Mouse (Mus musculus) T-helper 1 cell (primary cell): ENCODE results near the gene 2310046K23Rik.

Experiments used
- in situ Hi-C: fragments of 300-600 bp; cut with MboI, MseI; formaldehyde crosslinking; loops from one replicate; pipeline ENCODE4 v1.15.1; 2025; ENCODE audit warnings: high pct_unique_total_duplicates

2310046K23Rik gene

GRCm38 (mm10) chr3:92534411-92534810, at the start of gene 2310046K23Rik:
2310046K23Rik (minus strand) TSS chr3:92534511.
- in situ Hi-C loops = no loop called here

GRCm38 (mm10) chr3:92583164-92583826, 49.0 kb upstream of the 2310046K23Rik start:
- in situ Hi-C loops = no loop called here

- in situ Hi-C loops = no loop called here
These were observed 45.2 kb upstream of the 2310046K23Rik start for GRCm38 (mm10) chr3:92579508-92579907.

GRCm38 (mm10) chr3:92578652-92579413, 44.5 kb upstream of the 2310046K23Rik start:
- in situ Hi-C loops = no loop called here

- in situ Hi-C loops = no loop called here
These were observed 39.2 kb upstream of the 2310046K23Rik start, which contains the start of gene Ivl for GRCm38 (mm10) chr3:92573449-92574041. Ivl (minus strand) TSS chr3:92573735.

- in situ Hi-C loops = no loop called here
These were observed 38.3 kb upstream of the 2310046K23Rik start for GRCm38 (mm10) chr3:92572514-92573155.

GRCm38 (mm10) chr3:92568752-92569151, 34.4 kb upstream of the 2310046K23Rik start:
- in situ Hi-C loops = no loop called here

- in situ Hi-C loops = no loop called here
These were observed 31.1 kb upstream of the 2310046K23Rik start for GRCm38 (mm10) chr3:92565418-92565817.

- in situ Hi-C loops = no loop called here
These were observed 22.0 kb downstream of the 2310046K23Rik start for GRCm38 (mm10) chr3:92512325-92512724.

- in situ Hi-C loops = no loop called here
These were observed 23.5 kb downstream of the 2310046K23Rik start for GRCm38 (mm10) chr3:92510786-92511185.

- in situ Hi-C loops = no loop called here
These were observed 26.1 kb downstream of the 2310046K23Rik start for GRCm38 (mm10) chr3:92508185-92508584.

GRCm38 (mm10) chr3:92503528-92503927, 30.8 kb downstream of the 2310046K23Rik start:
- in situ Hi-C loops = no loop called here

- in situ Hi-C loops = no loop called here
These were observed 33.9 kb downstream of the 2310046K23Rik start, which contains the start of gene Sprr4 for GRCm38 (mm10) chr3:92500393-92500792. Sprr4 (minus strand) TSS chr3:92500493.

- in situ Hi-C loops = loop anchor here (25.0 kb wide), 1 partner anchor 1972 kb away; no protein-coding TSS in a partner anchor
These were observed 44.0 kb downstream of the 2310046K23Rik start for GRCm38 (mm10) chr3:92490262-92490661.

GRCm38 (mm10) chr3:92486307-92486706, 48.0 kb downstream of the 2310046K23Rik start:
- in situ Hi-C loops = loop anchor here (25.0 kb wide), 1 partner anchor 1976 kb away; no protein-coding TSS in a partner anchor

GRCm38 (mm10) chr3:92485863-92486262, 48.4 kb downstream of the 2310046K23Rik start, which contains the start of gene Sprr1a:
Sprr1a (minus strand) TSS chr3:92485895.
- in situ Hi-C loops = loop anchor here (25.0 kb wide), 1 partner anchor 1976 kb away; no protein-coding TSS in a partner anchor
